Mouse (Mus musculus) lung, adult 2 months (tissue): Measurements from ENCODE around the gene Slc10a6.

Experiments used
- CTCF ChIP-seq: fragments of 200-500 bp; IDR thresholded peaks from 2 replicates; pipeline ENCODE4 v1.5.1; 2011; ENCODE audit warnings: mild to moderate bottlenecking, low read length, control low read depth; ENCODE audit not compliant: insufficient read depth
- POLR2A ChIP-seq: fragments of 200-500 bp; IDR thresholded peaks from 2 replicates; pipeline ENCODE4 v1.6.1; 2011; ENCODE audit warnings: low read depth, mild to moderate bottlenecking, control low read depth, low read length, borderline replicate concordance; ENCODE audit errors: extremely low read depth

DNA sequence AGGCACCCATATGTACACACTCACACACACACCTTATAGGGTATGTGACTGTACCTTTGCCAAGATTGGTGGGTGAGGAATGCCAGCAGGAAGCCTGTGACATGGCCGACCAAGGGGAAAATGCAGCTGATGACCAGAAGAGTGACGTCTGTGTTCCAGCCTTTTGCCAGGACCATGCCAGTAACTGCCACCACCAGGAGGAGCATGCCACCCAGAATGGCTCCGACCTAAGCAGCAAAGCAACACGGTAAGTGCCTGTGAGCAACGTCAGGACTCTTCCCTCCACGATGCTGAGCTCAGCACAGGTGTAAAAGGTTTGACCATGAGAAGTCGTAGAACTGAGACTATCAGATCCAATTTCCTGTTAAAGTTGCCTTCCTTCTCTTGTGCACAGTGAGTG is 16.9 kb downstream of the Slc10a6 start:
- peak; percentile 70 for TF ChIP-seq CTCF
- no peak for TF ChIP-seq POLR2A
